Mouse (Mus musculus): Measurements from ENCODE around the gene Nectin1.

Nectin1 gene

GRCm38 (mm10) chr9:43768779-43769178 is 25.0 kb downstream of the Nectin1 start:
- no peak for DNase-seq

DNA sequence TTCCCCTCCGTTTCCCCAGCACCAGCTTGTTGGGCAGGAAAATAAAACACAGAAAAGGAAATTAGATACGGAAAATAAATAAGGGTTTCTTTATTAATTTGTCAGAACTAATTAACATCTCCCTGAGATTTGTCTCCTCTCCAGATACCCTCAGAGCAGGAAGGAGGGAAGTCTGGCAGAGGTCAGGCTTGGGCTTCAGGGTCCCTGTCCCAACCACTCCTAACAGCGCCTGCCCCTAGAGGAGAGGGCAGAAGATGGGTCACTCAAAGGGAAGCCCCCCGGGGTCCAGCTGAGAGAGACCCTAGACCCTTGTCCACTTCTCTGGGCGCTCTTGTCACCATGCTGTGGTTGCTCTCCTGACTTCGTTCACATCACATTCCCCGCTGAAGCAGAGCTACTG is 25.4 kb downstream of the Nectin1 start:
- no peak for DNase-seq

DNA sequence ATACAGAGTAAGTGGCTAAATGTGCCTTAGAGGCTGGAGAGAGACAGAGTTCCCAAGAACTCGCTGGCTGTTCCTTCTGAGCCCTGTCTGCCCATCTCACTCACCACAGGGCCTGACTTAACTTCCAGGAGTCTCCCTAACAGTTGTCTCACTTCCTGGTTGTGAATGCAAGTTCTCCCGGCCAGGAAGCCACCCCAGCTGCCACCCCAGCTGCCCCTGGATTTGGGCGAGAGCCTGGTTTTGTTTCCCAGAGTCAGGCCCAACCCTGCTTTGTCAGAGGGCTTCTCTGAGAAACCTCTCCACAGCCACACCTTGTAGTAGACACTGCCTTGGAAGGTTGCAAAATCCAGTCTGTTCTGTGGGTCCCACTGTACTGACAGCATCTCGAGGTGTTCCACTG is 26.2 kb downstream of the Nectin1 start:
- no peak for DNase-seq

DNA sequence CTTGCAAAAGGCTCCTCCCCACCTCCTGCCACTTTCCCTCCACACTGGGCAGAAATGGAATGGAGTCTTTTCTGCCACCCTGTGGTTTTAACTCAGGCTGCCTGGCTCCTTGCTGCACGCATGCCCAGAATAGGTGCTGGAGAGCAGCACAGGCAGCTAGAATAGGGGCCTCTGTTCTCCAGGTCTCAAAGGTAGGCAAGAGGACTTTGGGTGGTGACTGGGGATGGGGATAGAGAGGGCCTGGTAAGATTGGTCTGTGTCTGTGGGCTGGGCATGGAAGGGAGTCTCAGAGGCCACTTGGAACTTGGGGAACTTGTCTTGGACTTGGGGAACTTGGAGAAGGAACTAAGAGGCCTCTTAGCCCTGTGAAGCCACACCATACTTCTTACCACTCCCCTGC is 27.3 kb downstream of the Nectin1 start:
- peak; percentile 35 for DNase-seq

DNA sequence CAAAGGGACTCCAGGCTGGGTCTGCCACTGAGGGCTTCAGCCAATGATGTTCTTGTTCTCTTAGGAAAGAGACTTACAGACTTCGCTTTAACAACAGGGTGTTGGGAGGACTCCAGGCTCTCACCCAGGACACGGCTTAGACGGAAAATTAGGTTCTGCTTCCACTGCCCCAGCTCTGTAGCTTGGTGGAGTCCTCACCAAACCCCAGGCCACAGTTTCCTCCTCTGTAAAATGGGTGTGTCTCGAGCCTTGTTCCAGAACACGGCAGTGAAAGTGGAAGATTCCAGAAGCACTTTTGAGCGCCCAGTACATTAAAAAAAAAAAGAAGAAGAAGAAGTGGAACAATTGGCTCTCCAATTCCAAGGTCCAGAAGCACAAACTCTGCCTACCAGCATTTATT is 28.7 kb downstream of the Nectin1 start:
- no peak for DNase-seq

DNA sequence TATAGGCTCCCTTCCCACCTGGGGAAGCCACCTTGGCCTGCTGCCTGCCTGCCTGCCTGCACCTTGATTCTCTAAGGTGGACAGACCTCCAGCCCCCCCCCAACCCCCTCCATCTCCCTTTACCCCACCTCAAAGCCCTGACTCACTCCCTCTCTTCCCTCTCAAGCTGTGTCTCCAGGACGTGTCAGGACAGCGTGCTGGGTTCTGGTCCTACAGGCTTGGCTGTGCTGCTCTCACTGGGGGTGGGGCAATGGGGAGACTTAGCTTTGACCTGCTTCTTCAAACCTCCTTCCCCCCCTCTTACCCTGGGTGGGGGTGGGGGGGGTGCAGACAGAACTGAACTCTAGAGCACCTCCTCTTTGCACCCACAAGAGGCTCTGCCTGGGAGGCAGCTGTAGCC is 29.7 kb downstream of the Nectin1 start:
- DNase-seq, result no peak

DNA sequence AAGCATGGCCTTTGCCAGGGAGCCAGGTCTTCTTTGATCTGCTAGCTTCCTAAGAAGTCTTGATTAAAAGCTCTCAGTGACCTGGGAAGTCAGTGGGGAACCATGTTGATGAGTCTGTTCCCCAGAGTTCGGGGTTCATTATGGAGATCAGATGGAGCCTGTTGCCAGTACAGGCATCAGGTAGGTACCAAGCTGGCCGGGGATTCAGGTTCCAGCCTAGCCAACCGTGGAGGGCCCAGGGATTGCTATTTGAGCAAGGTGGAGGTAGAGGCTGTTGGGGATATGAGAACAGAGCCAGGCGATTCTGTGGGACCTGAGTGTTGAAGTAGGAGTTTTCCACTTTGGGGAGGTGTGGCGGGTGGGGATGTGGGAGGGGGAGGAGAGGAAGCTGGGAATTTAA is 30.6 kb downstream of the Nectin1 start:
- DNase-seq, result no peak

DNA sequence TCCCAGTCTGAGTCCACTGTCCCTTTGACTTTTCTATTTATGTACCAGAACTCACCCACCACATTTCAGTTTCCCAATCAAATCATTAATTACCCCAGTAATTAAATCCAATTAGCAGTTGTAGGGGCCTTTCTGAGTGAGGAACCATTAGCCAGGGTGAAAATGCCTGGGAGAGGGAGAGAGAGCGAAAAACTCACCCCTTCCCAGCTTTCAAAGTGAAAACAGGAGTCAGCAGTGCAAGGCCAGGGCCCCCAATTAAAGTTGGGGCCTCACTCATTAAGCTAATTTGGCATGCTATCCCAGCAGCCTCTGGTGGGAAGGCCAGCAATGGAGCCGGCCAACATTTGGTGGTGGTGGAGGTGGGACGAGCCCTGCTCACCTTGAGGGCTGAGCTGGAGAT is 32.4 kb downstream of the Nectin1 start:
- DNase-seq, result no peak

DNA sequence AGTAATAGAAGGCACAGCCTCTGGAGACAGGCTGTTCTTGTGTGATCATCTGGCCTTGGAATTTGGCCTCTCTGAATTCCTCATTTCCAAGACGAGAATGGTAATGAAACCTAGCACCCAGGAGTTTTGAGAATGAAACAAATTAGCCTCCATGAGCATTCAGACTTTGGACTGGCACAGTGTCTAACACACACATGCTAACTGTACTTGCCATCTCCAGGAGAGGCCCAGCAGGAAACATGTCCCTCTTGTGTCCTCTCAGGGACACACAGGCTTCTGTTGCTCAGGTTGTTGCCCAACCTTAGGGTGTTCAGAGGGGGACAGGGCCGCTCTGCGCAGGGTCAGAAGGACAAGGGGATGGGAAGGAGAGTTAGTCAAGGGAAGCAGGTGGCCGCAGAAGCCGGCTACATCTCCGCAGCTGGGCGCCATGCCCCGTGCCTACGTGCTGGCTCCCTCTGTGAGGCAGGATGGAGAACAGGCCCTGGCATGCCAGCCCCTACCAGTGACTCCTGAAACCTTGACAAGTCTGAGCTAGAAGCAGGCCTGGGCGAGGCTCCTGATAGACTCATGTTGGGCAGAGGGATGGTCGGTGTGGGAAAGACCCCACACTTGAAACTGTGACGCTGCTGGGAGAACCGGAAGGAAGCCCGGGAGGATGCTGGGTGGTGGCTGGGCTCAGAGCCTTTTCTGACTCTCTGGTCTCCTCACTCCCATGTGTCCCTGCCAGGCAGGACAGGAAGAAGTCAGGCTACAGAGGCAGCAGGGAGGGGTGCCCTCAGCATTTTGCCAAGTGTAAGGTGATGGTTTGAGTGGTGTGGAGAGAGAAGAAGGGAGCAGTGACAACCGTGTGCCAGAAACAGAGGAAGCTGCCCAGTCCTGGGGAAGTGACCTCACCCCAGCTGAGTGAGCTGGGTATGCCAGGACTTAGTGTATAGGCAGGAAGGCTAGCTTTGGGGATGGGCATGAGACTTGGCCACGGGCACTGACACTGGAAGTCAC is 33.9 kb downstream of the Nectin1 start:
- DNase-seq, result peak; percentile 58

DNA sequence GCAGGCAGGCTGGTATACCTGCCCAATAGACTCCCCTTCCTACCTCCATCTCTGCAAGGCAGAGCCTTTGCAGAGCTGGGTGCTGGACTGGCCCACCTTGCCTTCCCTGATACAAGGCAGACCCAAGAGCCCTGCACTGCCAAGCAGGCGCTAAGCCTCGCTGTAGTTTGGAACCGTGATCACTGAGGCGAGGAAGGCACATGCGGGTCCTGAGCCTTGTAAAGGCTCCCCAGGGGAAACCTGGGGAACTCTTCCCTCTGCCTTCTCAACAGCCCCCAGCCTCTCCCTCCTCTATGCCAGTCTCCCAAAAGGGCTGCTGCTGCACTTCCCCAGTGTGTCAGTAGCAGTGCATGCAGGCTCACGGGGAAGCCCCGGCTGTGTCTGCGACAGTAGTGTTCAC is 37.1 kb downstream of the Nectin1 start:
- DNase-seq, result no peak

DNA sequence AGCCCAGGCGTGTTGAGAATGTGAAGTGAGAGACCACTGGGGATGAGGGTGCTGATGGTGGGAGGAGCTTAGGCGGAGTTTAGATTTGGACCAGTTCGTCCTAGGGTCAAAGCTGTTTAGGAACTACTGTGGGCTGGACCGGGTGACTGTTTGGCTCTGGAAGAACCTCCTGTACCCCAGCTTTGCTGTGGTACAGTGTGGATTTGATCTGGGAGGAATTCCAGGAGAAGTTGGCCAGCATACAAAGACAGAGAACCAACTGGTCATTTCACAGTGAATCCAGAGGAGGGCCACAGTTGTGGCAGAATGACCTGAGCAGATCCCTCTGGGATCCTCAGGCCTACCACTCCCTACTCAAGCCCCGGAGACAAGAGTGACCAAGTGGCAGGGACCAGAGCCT is 38.6 kb downstream of the Nectin1 start:
- no peak for DNase-seq

- no peak for DNase-seq
Measured at GRCm38 (mm10) chr9:43783959-43784358, 40.2 kb downstream of the Nectin1 start.

DNA sequence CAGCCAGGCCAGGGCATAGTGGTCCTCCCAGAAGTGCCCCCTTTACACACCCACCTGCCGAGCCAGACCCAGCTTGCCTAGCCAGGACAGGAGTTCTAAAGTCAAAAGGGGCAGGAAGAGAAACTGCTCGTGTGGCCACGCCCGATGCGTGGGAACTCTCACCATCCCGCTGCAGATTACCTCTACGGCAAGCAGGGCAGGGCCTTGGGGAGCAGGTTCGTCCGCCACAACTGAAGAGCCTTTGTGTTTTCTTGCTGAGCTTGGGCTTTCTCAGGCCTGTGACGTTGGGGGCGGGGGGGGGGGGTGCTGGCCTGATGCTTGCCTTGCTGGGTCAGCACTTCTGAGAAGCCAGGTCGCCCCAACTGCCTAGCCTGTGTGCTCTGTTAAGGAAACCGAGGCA is 41.1 kb downstream of the Nectin1 start:
- DNase-seq, result no peak

GRCm38 (mm10) chr9:43787591-43787990 is 43.8 kb downstream of the Nectin1 start:
- DNase-seq, result no peak

GRCm38 (mm10) chr9:43792681-43793080 is 48.9 kb downstream of the Nectin1 start:
- DNase-seq, result no peak

GRCm38 (mm10) chr9:43793411-43793810 is 49.6 kb downstream of the Nectin1 start:
- no peak for DNase-seq

GRCm38 (mm10) chr9:43796031-43796430 is 52.2 kb downstream of the Nectin1 start:
- DNase-seq, result no peak

DNA sequence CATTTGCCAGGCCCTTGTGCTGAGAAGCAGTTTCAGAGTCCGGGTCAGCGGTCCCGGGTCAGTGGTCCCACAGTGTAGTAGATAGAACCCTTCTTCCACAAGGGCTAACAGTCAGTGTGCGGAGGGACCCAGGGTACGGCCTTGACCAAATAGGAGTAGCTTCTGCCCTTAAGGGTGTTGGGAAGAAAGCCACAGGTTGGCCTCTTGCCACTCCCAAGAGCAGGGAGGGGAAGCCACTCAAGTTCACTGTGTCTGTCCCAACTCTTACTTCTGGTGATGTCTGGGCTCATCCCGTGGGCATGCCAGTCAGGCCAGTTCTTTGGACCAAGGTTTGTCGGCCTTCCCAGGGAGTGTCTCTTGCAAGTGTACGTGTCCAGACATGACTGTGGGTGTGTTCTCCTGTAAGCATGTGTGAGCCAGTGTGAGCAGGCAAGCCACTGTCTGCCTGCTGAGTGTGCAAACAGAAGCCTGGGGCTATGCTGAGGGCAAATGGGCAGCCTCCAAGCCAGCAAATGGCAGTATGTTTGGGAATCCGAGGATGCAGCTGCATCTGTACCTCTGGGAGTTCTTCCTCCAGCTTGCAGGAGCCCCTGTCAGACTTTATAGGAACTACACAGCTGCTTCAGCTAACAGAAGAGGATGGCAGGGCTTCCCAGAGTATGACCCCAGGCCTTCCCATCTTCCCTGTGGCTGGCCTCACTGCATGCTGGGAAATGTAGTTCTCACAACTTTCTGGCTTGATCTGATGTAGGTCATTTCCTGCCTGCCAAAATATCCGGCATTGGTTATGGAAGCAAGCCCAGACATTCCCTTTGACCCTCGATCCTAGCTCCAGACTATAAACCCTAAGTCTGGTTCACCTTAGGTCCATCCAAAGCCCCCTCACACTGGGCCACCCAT is 53.3 kb downstream of the Nectin1 start:
- peak; percentile 72 for DNase-seq

DNA sequence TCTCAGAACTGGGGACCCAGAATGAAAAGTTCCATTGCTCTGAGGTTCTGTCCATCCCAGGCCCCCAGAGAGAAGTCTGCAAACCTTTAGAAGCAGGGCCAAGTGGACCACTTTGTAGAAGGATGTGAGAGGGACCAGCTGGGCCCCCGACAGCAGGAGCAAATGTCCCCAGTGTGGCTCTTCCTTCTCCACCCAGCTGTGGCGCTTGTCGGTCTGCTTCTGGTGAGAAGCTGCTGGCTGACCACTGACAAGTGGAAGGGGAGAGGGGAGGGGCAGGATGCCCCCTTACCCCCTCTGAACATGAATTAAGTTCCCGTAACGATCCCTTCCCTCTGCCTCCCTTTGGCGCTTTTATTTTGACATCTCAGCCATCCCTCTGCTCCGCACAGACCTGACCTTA is 54.0 kb downstream of the Nectin1 start:
- peak; percentile 56 for DNase-seq

GRCm38 (mm10) chr9:43800525-43800924 is 56.7 kb downstream of the Nectin1 start:
- no peak for DNase-seq

GRCm38 (mm10) chr9:43801911-43802310 is 58.1 kb downstream of the Nectin1 start:
- peak; percentile 81 for DNase-seq

DNA sequence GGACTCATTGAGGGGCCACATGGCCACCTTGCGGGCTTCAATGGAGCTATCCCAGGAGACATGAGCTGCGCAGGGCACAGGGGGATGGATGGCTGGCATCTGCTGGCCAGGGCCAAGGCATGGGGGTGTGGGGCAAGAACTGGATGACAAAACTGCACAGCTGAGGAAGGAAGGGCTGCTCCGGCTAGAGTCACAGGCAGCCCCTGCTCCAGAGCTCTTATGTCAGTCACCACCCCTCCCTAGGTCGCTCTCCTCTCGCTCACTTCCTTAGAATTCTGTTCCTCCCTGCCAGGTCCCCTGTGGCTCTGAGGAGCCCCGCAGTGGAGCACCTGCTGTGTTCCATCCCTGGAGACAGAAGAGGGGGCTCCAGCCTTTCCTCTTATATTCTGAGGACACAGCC is 63.8 kb downstream of the Nectin1 start:
- DNase-seq, result no peak

DNA sequence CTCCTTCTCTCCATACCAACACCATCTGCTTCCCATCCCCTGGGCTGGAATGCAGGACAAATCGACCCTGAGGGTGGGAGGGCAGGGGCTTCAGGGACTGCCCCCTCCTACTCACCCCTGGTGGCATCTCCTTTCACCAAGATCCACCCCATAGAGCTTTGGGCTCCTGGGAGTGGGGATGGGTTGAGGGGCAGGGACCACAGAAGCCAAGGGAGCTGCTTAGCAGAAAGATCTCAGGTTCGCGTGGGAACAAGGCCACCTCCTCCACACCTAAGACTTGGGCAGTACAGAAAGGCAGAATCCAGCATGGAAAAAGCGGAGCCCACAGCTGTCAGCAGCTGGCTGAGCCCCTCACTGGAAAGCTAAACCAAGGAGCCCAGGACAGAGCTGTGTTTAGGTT is 64.3 kb downstream of the Nectin1 start:
- no peak for DNase-seq

- peak; percentile 49 for DNase-seq
Measured at GRCm38 (mm10) chr9:43808546-43808945, 64.8 kb downstream of the Nectin1 start.

Data from kidney, postnatal 14 days (tissue).